Mouse (Mus musculus) heart, embryonic 11.5 days (tissue): ENCODE measurements around the gene Reck. TPM values are rescaled to one million over a fixed set of nuclear protein-coding genes. Genes with fewer than 3 reads are reported as not detected.

ENCODE experiments used
- ATAC-seq: fragments of 200-750 bp; cut with Nextera tagmentation; replicated peaks from 2 replicates; pipeline ENCODE4 v1.8.0; 2017; ENCODE audit warnings: moderate library complexity; ENCODE audit not compliant: insufficient number of reproducible peaks, low FRiP score, low TSS enrichment
- H3K27ac ChIP-seq: fragments of 300-500 bp; sonication (generic); 2 replicates; pipeline ENCODE4 v1.5.1; 2014; ENCODE audit warnings: mild to moderate bottlenecking, low read depth, low read length
- H3K27me3 ChIP-seq: fragments of 300-500 bp; sonication (generic); 2 replicates; pipeline ENCODE4 v1.6.1; 2014; ENCODE audit warnings: mild to moderate bottlenecking, low read length, mixed read lengths; ENCODE audit not compliant: control insufficient read depth, insufficient read depth
- H3K36me3 ChIP-seq: fragments of 300-500 bp; sonication (generic); 2 replicates; pipeline ENCODE4 v1.6.1; 2014; ENCODE audit warnings: mild to moderate bottlenecking, low read length, moderate library complexity, mixed read lengths; ENCODE audit not compliant: control insufficient read depth, insufficient read depth
- H3K4me1 ChIP-seq: fragments of 300-500 bp; sonication (generic); 2 replicates; pipeline ENCODE4 v1.6.1; 2014; ENCODE audit warnings: low read length; ENCODE audit not compliant: control insufficient read depth, insufficient read depth
- H3K4me2 ChIP-seq: fragments of 300-500 bp; sonication (generic); 2 replicates; pipeline ENCODE4 v1.6.1; 2014; ENCODE audit warnings: mild to moderate bottlenecking, moderate library complexity
- H3K4me3 ChIP-seq: fragments of 300-500 bp; sonication (generic); 2 replicates; pipeline ENCODE4 v1.5.1; 2014; ENCODE audit warnings: low read depth, low read length
- H3K9ac ChIP-seq: fragments of 300-500 bp; sonication (generic); 2 replicates; pipeline ENCODE4 v1.6.1; 2014; ENCODE audit warnings: mild to moderate bottlenecking, low read depth, low read length, moderate library complexity
- H3K9me3 ChIP-seq: fragments of 300-500 bp; sonication (generic); replicated peaks from 2 replicates; pipeline ENCODE4 v1.6.1; 2016; ENCODE audit warnings: low read length; ENCODE audit not compliant: control insufficient read depth
- WGBS: fragments of 180-500 bp; shearing (Covaris S2); extraction: QIAGEN DNeasy Blood & Tissue Kit; methylation state at CpG from one replicate; pipeline ENCODE4 v1.1.7; 2014; ENCODE audit not compliant: insufficient replicate concordance; 5-methylcytosine and 5-hydroxymethylcytosine counted together
- polyA plus RNA-seq: library from polyadenylated mRNA; unstranded; fragments of >200 nt; fragmentation: Nextera tagmentation; extraction: Ambion mirVana; gene quantifications from 2 replicates; pipeline ENCODE4 v1.2.1, GENCODE M21; 2014

Gene Reck
- polyA plus RNA-seq, 1 experiment from 2014 or later = 11.8 TPM

DNA sequence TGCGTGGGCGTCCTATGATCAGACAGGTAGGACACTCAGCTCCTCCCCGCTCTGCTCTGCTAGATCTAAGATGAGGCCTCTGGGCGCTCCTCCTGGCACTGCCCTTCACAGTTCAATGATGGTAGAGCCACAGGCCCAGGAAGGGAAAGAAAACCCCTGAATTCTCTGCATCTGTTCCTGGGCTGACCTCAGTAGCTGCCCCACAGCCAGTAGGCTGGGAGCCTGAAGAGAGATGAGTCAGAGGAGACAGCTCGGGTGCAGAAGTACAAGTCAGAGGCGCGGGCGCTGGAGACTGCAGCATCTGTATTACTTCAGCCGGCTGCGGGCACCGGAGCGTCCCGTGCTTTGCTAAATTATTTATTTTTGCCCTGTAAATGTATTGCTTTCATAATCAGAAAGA is 93.3 kb downstream of the Reck start:
- Histone ChIP-seq H3K4me3 (no peak overlapping the region), H3K4me2 (peak overlapping the region; percentile 29; the same call in 1 of the 2 replicates), H3K36me3 (no peaks in the 10 kb centered on the region), H3K27me3 (no peaks in the 10 kb centered on the region), H3K9me3 (no peaks in the 10 kb centered on the region), H3K4me1 (peaks cover 53% of the 10 kb centered on the region), H3K27ac (no peak overlapping the region), H3K9ac (0 out of 2 replicates have a peak overlapping the region, but pooled peaks have one; percentile 28)
- WGBS = 46% methylated on average over 13 of the region's 13 CpGs
- ATAC-seq = no peak

DNA sequence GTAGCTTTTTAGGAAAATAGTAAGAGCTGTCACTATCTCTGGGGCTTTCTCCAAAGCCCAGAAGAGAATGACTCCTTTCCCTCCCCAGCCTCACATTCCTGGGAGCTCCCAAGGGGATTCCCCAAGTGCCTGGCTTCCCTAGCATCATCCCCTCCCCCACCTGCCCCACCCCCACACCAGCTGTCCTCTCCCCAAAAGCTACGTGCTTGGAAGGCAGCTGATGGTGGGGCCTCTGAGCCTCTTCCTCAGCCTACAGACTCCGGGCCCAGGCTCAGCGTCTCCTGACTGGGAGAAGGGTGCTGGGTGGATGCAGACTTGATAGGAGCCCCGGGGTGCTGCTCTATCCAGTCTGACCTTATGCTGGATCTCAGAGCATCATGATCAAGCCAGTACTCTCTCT is 94.0 kb downstream of the Reck start:
- peaks cover 46% of the 10 kb centered on the region for H3K4me1 ChIP-seq
- H3K4me2 ChIP-seq = no peak overlapping the region
- H3K36me3 ChIP-seq = no peaks in the 10 kb centered on the region
- H3K9me3 ChIP-seq = no peaks in the 10 kb centered on the region
- H3K4me3 ChIP-seq = no peak overlapping the region
- H3K27ac ChIP-seq = 0 out of 2 replicates have a peak overlapping the region, but pooled peaks have one; percentile 10
- H3K9ac ChIP-seq = no peak overlapping the region
- ATAC-seq = no peak
- no peaks in the 10 kb centered on the region for H3K27me3 ChIP-seq
- 23% methylated on average over 4 of the region's 4 CpGs for WGBS

DNA sequence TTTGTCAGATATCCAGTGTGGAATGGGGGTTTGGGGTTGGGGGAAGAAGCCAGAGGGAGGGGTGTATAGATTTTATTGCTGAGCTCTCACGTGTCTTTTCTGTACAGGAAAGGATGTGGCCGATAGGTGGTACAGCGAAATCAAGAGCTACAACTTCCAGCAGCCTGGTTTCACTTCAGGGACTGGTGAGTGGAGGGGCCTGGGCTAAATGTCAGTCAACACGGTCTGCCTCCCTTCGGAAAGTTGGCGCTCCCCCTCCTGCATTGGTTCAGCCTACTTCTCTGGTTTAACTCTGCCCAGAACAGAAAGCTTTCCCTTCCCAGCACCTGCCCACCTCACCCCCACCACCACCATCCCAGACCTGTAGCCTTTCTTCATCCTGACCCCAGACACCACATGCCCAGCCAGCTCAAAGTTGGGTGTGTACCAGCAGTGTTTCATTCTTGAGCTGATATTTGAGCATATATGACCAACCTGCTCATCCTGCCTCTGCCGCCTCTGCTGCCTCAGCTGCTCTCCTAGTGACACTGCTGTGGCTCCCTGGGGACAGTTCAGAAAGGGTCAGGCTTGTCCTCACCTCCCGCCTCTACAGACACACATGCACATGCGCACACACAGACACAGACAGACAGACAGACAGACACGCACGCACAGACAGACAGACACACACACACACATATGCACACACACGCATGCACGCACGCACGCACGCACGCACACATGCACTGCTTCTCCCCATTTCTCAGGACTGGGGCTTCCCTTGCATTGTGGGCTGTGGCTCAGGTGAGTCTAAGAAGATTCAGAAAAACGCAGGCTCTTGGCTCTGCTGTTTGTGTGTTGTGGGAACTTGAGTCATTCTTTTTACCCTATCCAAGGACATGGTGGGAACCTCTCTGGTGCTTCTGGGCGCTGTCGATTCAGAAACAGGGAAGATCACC is 95.3 kb downstream of the Reck start:
- Histone ChIP-seq H3K4me2 (no peak overlapping the region), H3K4me1 (peaks cover 34% of the 10 kb centered on the region), H3K36me3 (no peaks in the 10 kb centered on the region), H3K27ac (no peak overlapping the region), H3K27me3 (no peaks in the 10 kb centered on the region), H3K9ac (no peak overlapping the region), H3K4me3 (no peak overlapping the region), H3K9me3 (no peaks in the 10 kb centered on the region)
- ATAC-seq = no peak
- WGBS = 83% methylated on average over 20 of the region's 20 CpGs

DNA sequence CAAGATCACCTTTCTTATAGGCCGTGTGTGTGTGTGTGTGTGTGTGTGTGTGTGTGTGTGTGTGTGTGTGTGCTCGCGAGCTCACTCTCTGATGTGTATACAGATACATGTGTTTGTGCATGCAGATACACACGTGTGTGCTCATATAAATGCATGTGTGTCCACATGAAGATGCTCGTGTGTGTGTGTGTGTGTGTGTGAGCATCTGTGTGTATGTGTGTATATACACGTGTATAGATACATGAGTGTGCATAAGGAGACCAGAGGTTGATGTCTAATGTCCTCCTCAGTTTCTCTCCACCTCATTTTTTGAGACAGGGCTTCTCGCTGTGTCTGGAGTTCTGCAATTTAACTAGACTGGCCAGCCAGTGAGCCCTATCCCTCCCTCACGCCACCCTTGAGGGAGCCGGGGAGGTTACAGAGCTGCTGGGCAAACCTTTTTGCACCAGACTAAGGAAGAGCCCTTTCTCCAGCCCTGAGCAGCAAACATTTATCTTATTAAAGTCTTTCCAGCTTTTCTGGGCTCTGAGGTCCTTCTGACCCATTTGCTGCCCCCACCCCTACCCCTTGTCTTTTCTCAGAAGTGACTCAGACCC is 96.3 kb downstream of the Reck start:
- H3K9me3 ChIP-seq = no peaks in the 10 kb centered on the region
- H3K36me3 ChIP-seq = no peaks in the 10 kb centered on the region
- H3K4me1 ChIP-seq = peaks cover 34% of the 10 kb centered on the region
- no peaks in the 10 kb centered on the region for H3K27me3 ChIP-seq
- no peak overlapping the region for H3K4me3 ChIP-seq
- WGBS = 59% methylated on average over 9 of the region's 9 CpGs
- ATAC-seq = no peak
- H3K27ac ChIP-seq = peak overlapping the region; percentile 88
- peak overlapping the region; percentile 47; the same call in 1 of the 2 replicates for H3K9ac ChIP-seq
- peak overlapping the region; percentile 42 for H3K4me2 ChIP-seq

DNA sequence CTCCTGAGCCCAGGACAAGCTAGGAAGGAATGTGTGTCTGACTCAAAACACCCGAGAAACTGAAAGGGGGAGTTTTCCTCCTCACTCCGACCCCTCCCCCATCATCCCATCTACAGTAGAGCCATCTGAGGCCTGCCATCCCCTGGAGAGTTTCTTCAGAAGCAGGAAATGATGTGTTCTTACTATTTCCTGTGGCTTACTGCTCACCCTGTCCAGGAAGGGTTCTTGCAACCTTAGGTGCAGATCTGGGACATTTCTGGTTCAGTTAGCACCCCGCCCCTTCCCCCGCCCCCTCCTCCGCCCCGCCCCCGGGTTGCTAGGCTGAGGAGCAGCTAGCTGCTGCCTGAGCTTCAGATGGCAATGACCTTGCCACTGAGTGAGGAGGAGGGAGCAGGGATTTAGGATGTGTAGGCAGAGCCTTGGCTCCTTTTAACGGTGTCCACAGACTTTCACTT is 96.8 kb downstream of the Reck start:
- Histone ChIP-seq H3K36me3 (no peaks in the 10 kb centered on the region), H3K27ac (peak overlapping the region; percentile 88), H3K9ac (no peak overlapping the region), H3K4me1 (peaks cover 34% of the 10 kb centered on the region), H3K9me3 (no peaks in the 10 kb centered on the region), H3K4me3 (no peak overlapping the region), H3K4me2 (peak overlapping the region; percentile 42), H3K27me3 (no peaks in the 10 kb centered on the region)
- 2% methylated on average over 8 of the region's 8 CpGs for WGBS
- peak; percentile 45; the same call in 1 of the 2 replicates for ATAC-seq

DNA sequence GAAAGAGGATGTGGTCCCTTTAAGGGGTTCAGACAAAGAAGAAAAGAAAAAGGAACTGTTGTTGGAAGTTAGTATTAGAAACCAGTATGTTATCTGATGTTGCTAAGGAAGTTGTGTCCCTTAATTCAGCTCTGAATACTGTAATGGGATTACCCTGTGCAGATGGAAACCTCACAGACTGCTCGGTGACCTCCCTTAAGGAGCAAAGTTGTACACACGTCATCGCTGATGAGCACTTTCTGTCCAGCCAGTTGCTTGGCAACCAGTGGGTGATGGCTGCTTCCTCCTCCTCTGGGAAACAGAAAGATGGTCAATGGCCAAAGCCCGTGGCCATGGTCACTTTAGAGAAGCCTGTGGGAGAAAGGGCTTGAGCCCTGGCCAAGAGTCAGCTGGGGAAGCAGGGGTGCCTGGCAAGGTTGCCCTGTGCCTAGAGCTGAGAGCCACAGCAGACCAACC is 98.2 kb downstream of the Reck start:
- no peak overlapping the region for H3K9ac ChIP-seq
- 50% methylated on average over 4 of the region's 4 CpGs for WGBS
- no peak overlapping the region for H3K27ac ChIP-seq
- H3K4me1 ChIP-seq = peaks cover 28% of the 10 kb centered on the region
- H3K36me3 ChIP-seq = no peaks in the 10 kb centered on the region
- no peak for ATAC-seq
- H3K27me3 ChIP-seq = no peaks in the 10 kb centered on the region
- H3K4me3 ChIP-seq = no peak overlapping the region
- no peaks in the 10 kb centered on the region for H3K9me3 ChIP-seq
- H3K4me2 ChIP-seq = no peak overlapping the region

DNA sequence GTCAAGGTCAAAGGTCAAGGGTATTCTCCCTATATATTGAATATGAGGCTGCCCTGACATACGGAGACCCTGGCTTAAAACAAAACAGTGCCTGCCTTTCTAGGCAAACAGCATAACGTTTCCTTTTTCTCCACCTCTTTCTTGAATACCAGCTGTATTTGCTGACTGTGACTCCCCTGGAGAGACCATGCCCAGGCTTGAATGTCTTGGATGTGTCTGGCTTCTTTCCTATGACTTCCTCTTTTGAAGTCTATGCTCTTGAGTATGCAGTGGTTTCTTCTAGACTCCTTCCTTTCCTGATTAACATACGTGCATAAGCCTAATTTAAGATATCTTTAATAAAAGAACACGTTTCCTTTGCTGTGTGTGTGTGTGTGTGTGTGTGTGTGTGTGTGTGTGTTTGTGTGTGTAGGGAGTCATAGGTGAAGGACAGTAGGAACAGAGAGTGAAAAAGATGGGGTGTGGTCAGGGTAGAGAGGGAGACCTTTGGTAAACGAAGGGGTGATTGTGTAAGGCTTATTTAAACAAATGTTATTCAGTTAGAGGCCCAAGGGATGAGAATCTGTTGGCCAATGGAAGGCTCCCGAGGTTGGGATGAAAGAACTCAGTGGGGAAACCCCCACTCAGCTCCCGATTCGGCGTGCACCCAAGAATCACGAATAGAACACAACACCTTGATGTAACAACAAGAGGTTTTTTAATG is 99.7 kb downstream of the Reck start:
- Histone ChIP-seq H3K36me3 (no peaks in the 10 kb centered on the region), H3K4me2 (no peak overlapping the region), H3K9me3 (no peaks in the 10 kb centered on the region), H3K27ac (no peak overlapping the region), H3K4me1 (peaks cover 24% of the 10 kb centered on the region), H3K9ac (0 out of 2 replicates have a peak overlapping the region, but pooled peaks have one; percentile 16), H3K4me3 (no peak overlapping the region), H3K27me3 (no peaks in the 10 kb centered on the region)
- 85% methylated on average over 9 of the region's 10 CpGs for WGBS
- ATAC-seq = no peak

DNA sequence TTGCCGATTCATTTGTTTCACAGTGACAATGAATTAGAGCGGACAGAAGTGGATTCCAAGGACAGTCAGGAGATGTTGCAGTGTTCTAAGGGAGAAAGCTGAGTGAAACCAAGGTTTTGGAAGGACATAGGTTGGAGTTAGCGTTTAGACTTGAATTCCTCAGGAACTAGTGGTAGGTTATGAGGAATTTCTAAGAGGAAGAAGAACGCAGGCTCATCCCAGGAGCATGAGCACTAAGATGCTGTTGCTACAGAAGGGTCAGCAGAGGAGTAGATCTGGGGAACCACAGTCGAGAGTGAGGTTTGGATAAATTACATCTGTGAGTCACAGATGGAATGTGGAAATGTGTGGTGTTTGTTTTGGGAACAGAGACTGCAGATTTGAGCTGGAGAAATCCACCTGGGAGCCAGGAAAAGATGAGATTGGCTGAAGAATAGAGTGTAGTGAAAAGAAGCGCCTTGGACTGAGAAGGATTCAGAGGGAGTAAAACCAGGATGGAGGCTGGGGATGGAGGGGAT is 101.0 kb downstream of the Reck start:
- no peak overlapping the region for H3K4me2 ChIP-seq
- H3K36me3 ChIP-seq = no peaks in the 10 kb centered on the region
- no peak for ATAC-seq
- H3K4me3 ChIP-seq = no peak overlapping the region
- H3K4me1 ChIP-seq = peaks cover 24% of the 10 kb centered on the region
- H3K9ac ChIP-seq = no peak overlapping the region
- H3K9me3 ChIP-seq = no peaks in the 10 kb centered on the region
- H3K27ac ChIP-seq = no peak overlapping the region
- no peaks in the 10 kb centered on the region for H3K27me3 ChIP-seq
- WGBS = 79% methylated on average over 6 of the region's 6 CpGs
